Mouse (Mus musculus) embryonic facial prominence, embryonic 14.5 days (tissue): ENCODE measurements around the gene Gap43. TPM values are rescaled to one million over a fixed set of nuclear protein-coding genes. Genes with fewer than 3 reads are reported as not detected.

ENCODE experiments used
- ATAC-seq: fragments of 200-750 bp; cut with Nextera tagmentation; 2 replicates; pipeline ENCODE4 v1.8.0; 2017; ENCODE audit warnings: low read depth, moderate number of reproducible peaks, moderate TSS enrichment
- DNase-seq: peaks from one replicate; pipeline ENCODE4 v3.0.0-alpha.2; 2015; ENCODE audit warnings: low spot score
- H3K27ac ChIP-seq: fragments of 300-500 bp; sonication (generic); replicated peaks from 2 replicates; pipeline ENCODE4 v1.5.1; 2014; ENCODE audit warnings: low read depth, mild to moderate bottlenecking, low read length, moderate library complexity
- H3K27me3 ChIP-seq: fragments of 300-500 bp; sonication (generic); replicated peaks from 2 replicates; pipeline ENCODE4 v1.6.1; 2014; ENCODE audit warnings: low read length; ENCODE audit not compliant: control insufficient read depth, insufficient read depth
- H3K36me3 ChIP-seq: fragments of 300-500 bp; sonication (generic); 2 replicates; pipeline ENCODE4 v1.6.1; 2014; ENCODE audit warnings: low read length, mixed read lengths; ENCODE audit not compliant: control insufficient read depth, insufficient read depth
- H3K4me1 ChIP-seq: fragments of 300-500 bp; sonication (generic); 2 replicates; pipeline ENCODE4 v1.6.1; 2014; ENCODE audit warnings: antibody characterized with exemption, low read length; ENCODE audit not compliant: control insufficient read depth, insufficient read depth
- H3K4me2 ChIP-seq: fragments of 300-500 bp; sonication (generic); 2 replicates; pipeline ENCODE4 v1.6.1; 2014; ENCODE audit warnings: low read depth, mild to moderate bottlenecking, low read length, moderate library complexity, mixed read lengths
- H3K4me3 ChIP-seq: fragments of 300-500 bp; sonication (generic); 2 replicates; pipeline ENCODE4 v1.5.1; 2014; ENCODE audit warnings: low read depth, mild to moderate bottlenecking, low read length
- H3K9ac ChIP-seq: fragments of 300-500 bp; sonication (generic); 2 replicates; pipeline ENCODE4 v1.6.1; 2014; ENCODE audit warnings: low read depth, mild to moderate bottlenecking, low read length, moderate library complexity, mixed read lengths
- H3K9me3 ChIP-seq: fragments of 300-500 bp; sonication (generic); 2 replicates; pipeline ENCODE4 v1.6.1; 2016; ENCODE audit warnings: low read length; ENCODE audit not compliant: control insufficient read depth
- WGBS: fragments of 180-500 bp; shearing (Covaris S2); extraction: QIAGEN DNeasy Blood & Tissue Kit; methylation state at CpG from one replicate; pipeline ENCODE4 v1.1.7; 2014; 5-methylcytosine and 5-hydroxymethylcytosine counted together
- polyA plus RNA-seq: library from polyadenylated mRNA; unstranded; fragments of >200 nt; fragmentation: Nextera tagmentation; extraction: Ambion mirVana; gene quantifications from 2 replicates; pipeline ENCODE4 v1.2.1, GENCODE M21; 2014

The Gap43 gene
- polyA plus RNA-seq, 1 experiment from 2014 or later: 141 TPM

GRCm38 (mm10) chr16:42339512-42339911 lies 939 bp downstream of the Gap43 start:
- peak overlapping the region; percentile 62 for H3K9ac ChIP-seq
- DNase-seq: peak; percentile 43

GRCm38 (mm10) chr16:42338987-42339386 lies 1.5 kb downstream of the Gap43 start:
- DNase-seq (peak; percentile 7), ATAC-seq (no peak)
- Histone ChIP-seq H3K27ac (peak overlapping the region; percentile 33), H3K4me2 (peak overlapping the region; percentile 75), H3K4me3 (peak overlapping the region; percentile 51), H3K27me3 (no peaks in the 10 kb centered on the region; the same call in 1 of the 2 replicates), H3K4me1 (peaks cover 29% of the 10 kb centered on the region), H3K9me3 (no peaks in the 10 kb centered on the region), H3K9ac (peak overlapping the region; percentile 62), H3K36me3 (no peaks in the 10 kb centered on the region)
- 4% methylated on average over 4 of the region's 4 CpGs for WGBS

More at GRCm38 (mm10) chr16:42339512-42339911, 939 bp downstream of the Gap43 start:
- ATAC-seq: no peak
- no peaks in the 10 kb centered on the region; the same call in 1 of the 2 replicates for H3K27me3 ChIP-seq
- WGBS: 0% methylated on average over 10 of the region's 10 CpGs
- peak overlapping the region; percentile 33; the same call in 1 of the 2 replicates for H3K27ac ChIP-seq
- peak overlapping the region; percentile 51 for H3K4me3 ChIP-seq
- peaks cover 29% of the 10 kb centered on the region for H3K4me1 ChIP-seq
- no peaks in the 10 kb centered on the region for H3K9me3 ChIP-seq
- H3K4me2 ChIP-seq: peak overlapping the region; percentile 75
- H3K36me3 ChIP-seq: no peaks in the 10 kb centered on the region

GRCm38 (mm10) chr16:42338342-42338741 lies 2.1 kb downstream of the Gap43 start:
- WGBS: 12% methylated on average over 4 of the region's 4 CpGs
- DNase-seq: peak; percentile 8
- peak overlapping the region; percentile 75 for H3K4me2 ChIP-seq
- peaks cover 29% of the 10 kb centered on the region for H3K4me1 ChIP-seq
- H3K27me3 ChIP-seq: no peaks in the 10 kb centered on the region; the same call in 1 of the 2 replicates
- H3K27ac ChIP-seq: peak overlapping the region; percentile 39; the same call in 1 of the 2 replicates
- peak overlapping the region; percentile 19; the same call in 1 of the 2 replicates for H3K9ac ChIP-seq
- H3K36me3 ChIP-seq: no peaks in the 10 kb centered on the region
- no peak for ATAC-seq
- peak overlapping the region; percentile 51 for H3K4me3 ChIP-seq
- H3K9me3 ChIP-seq: no peaks in the 10 kb centered on the region

GRCm38 (mm10) chr16:42337663-42338062 lies 2.8 kb downstream of the Gap43 start:
- WGBS: 14% methylated on average over 2 of the region's 2 CpGs
- Histone ChIP-seq H3K36me3 (no peaks in the 10 kb centered on the region), H3K27me3 (no peaks in the 10 kb centered on the region; the same call in 1 of the 2 replicates), H3K4me1 (peaks cover 29% of the 10 kb centered on the region), H3K9me3 (no peaks in the 10 kb centered on the region), H3K27ac (no peak overlapping the region), H3K4me3 (peak overlapping the region; percentile 51), H3K4me2 (peak overlapping the region; percentile 75), H3K9ac (no peak overlapping the region)
- ATAC-seq (no peak; the same call in 1 of the 2 replicates), DNase-seq (peak; percentile 6)

- no peak overlapping the region for H3K4me3 ChIP-seq
- no peak overlapping the region for H3K27ac ChIP-seq
- 17% methylated on average over 2 of the region's 2 CpGs for WGBS
- H3K9me3 ChIP-seq: no peaks in the 10 kb centered on the region
- peak overlapping the region; percentile 75 for H3K4me2 ChIP-seq
- peak; percentile 23 for DNase-seq
- peaks cover 29% of the 10 kb centered on the region for H3K4me1 ChIP-seq
- no peak for ATAC-seq
- no peaks in the 10 kb centered on the region for H3K36me3 ChIP-seq
- H3K9ac ChIP-seq: no peak overlapping the region
- H3K27me3 ChIP-seq: no peaks in the 10 kb centered on the region; the same call in 1 of the 2 replicates
Observed at GRCm38 (mm10) chr16:42336610-42337009, 3.8 kb downstream of the Gap43 start.

GRCm38 (mm10) chr16:42332321-42332720 lies 8.1 kb downstream of the Gap43 start:
- H3K9me3 ChIP-seq: no peaks in the 10 kb centered on the region
- H3K4me3 ChIP-seq: no peak overlapping the region
- no peak overlapping the region for H3K4me2 ChIP-seq
- H3K27me3 ChIP-seq: no peaks in the 10 kb centered on the region
- H3K9ac ChIP-seq: no peak overlapping the region
- no peak overlapping the region for H3K27ac ChIP-seq
- DNase-seq (no peak), ATAC-seq (no peak; the same call in 1 of the 2 replicates)
- peaks cover 7% of the 10 kb centered on the region; the same call in 1 of the 2 replicates for H3K4me1 ChIP-seq
- H3K36me3 ChIP-seq: no peaks in the 10 kb centered on the region
- 31% methylated on average over 4 of the region's 4 CpGs for WGBS

- Histone ChIP-seq H3K36me3 (no peaks in the 10 kb centered on the region), H3K4me2 (no peak overlapping the region), H3K4me1 (no peaks in the 10 kb centered on the region), H3K4me3 (no peak overlapping the region), H3K27me3 (no peaks in the 10 kb centered on the region), H3K9me3 (no peaks in the 10 kb centered on the region), H3K9ac (no peak overlapping the region), H3K27ac (no peak overlapping the region)
- WGBS: 92% methylated on average over 2 of the region's 2 CpGs
- DNase-seq (no peak), ATAC-seq (no peak)
Observed at GRCm38 (mm10) chr16:42326191-42326590, 14.3 kb downstream of the Gap43 start.

- Histone ChIP-seq H3K27me3 (no peaks in the 10 kb centered on the region), H3K4me1 (no peaks in the 10 kb centered on the region), H3K4me2 (no peak overlapping the region), H3K36me3 (no peaks in the 10 kb centered on the region), H3K4me3 (no peak overlapping the region), H3K9ac (no peak overlapping the region), H3K27ac (no peak overlapping the region), H3K9me3 (no peaks in the 10 kb centered on the region)
- DNase-seq (no peak), ATAC-seq (no peak)
Observed at GRCm38 (mm10) chr16:42325536-42325935, 14.9 kb downstream of the Gap43 start.

- no peak overlapping the region for H3K4me2 ChIP-seq
- H3K36me3 ChIP-seq: no peaks in the 10 kb centered on the region
- no peaks in the 10 kb centered on the region for H3K4me1 ChIP-seq
- H3K9ac ChIP-seq: no peak overlapping the region
- DNase-seq (no peak), ATAC-seq (no peak)
- no peak overlapping the region for H3K27ac ChIP-seq
- no peak overlapping the region for H3K4me3 ChIP-seq
- H3K27me3 ChIP-seq: no peaks in the 10 kb centered on the region
- H3K9me3 ChIP-seq: no peaks in the 10 kb centered on the region
Observed at GRCm38 (mm10) chr16:42319831-42320230, 20.6 kb downstream of the Gap43 start.
